Comparison of ENCODE assay signal across 16 mouse cellular contexts in genomic region chr7:73481094-73481493, GRCm38 (mm10).
"Had no signal": no experiment of that assay in that cellular context is flagged by ENCODE, and none has a peak within 500 bp of the region (broad histone marks: within the 10 kb centered on the region; RNA-seq: fewer than 3 reads in every experiment).

No protein-coding gene starts in this region.

- ATAC-seq: liver, postnatal 0 days; midbrain, embryonic 16.5 days had no signal

- H3K27ac ChIP-seq: kidney, postnatal 0 days; left cerebral cortex, adult 2 months; limb, embryonic 12.5 days; liver, embryonic 13.5 days; lung, embryonic 15.5 days; midbrain, embryonic 12.5 days had no signal

- H3K4me3 ChIP-seq: layer of hippocampus, adult 2 months; left cerebral cortex, adult 2 months; limb, embryonic 12.5 days; liver, embryonic 13.5 days; lung, embryonic 15.5 days; midbrain, embryonic 12.5 days; stomach, embryonic 15.5 days had no signal

- DNase-seq: kidney, adult 9 months; kidney, postnatal 4 days; liver; liver, embryonic 13.5 days; liver, postnatal 0 days; right cerebral cortex, postnatal 14 days; thymus, adult 2 months; thymus, postnatal 36 days had no signal
